Mouse (Mus musculus) MEL (cell line): Measurements from ENCODE around the gene Saa3.

Source experiments
- CTCF ChIP-seq, 3 experiments: IDR thresholded peaks in 2 of 3; conservative IDR thresholded peaks in 1 of 3; 2 replicates each; pipeline ENCODE4 v1.5.1; 2011 to 2012; ENCODE audit warnings: low read length in 3 of 3, low read depth in 2 of 3, mild to moderate bottlenecking in 2 of 3, improper control_type of control experiment in 1 of 3, inconsistent platforms in 1 of 3, mixed read lengths in 1 of 3, moderate library complexity in 1 of 3; ENCODE audit not compliant: control insufficient read depth in 1 of 3, insufficient read depth in 1 of 3, poor library complexity in 1 of 3, severe bottlenecking in 1 of 3
- EP300 ChIP-seq, 2 experiments: IDR thresholded peaks; 2 replicates each; pipeline ENCODE4 v1.6.1; 2011; ENCODE audit warnings: improper control_type of control experiment in 2 of 2, low read length in 2 of 2, low read depth in 1 of 2, mild to moderate bottlenecking in 1 of 2
- POLR2A ChIP-seq, 2 experiments: IDR thresholded peaks; 2 replicates each; pipeline ENCODE4 v1.6.1; 2011 to 2012; ENCODE audit warnings: low read length in 2 of 2, mild to moderate bottlenecking in 2 of 2, control low read depth in 1 of 2, improper control_type of control experiment in 1 of 2, low read depth in 1 of 2, moderate library complexity in 1 of 2; ENCODE audit not compliant: control insufficient read depth in 1 of 2, insufficient read depth in 1 of 2, poor library complexity in 1 of 2

DNA sequence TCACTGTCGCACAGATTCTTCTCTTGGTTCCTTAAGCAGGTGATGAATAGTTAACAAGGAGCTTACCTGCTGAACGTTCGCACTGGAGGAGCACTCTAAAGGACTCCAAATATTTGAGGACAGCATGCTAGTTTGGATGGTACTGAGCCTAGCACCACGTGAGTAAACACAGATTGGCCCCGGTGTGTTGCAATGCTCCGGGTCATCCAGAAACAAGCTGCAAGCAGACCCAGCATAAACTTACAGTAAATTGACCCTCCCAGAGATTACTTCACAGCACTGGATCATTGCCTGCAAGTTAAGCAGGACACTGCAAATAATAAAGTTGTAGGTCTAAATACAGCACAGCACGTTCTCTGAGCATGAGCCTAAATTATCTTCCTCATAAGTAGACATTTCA, 4.0 kb upstream of the Saa3 start:
- TF ChIP-seq EP300 (IDR thresholded peaks at IDR 0.05; ENCODE audit: low read depth in 1 of 2, low read length in 2 of 2) (no peak), POLR2A (IDR thresholded peaks at IDR 0.05; ENCODE audit: control insufficient read depth in 1 of 2, insufficient read depth in 1 of 2, low read depth in 1 of 2, low read length in 2 of 2, poor library complexity in 1 of 2) (no peak), CTCF (IDR thresholded peaks at IDR 0.05 in 2 of 3, conservative IDR thresholded peaks at IDR 0.05 in 1 of 3; ENCODE audit: control insufficient read depth in 1 of 3, insufficient read depth in 1 of 3, low read depth in 2 of 3, low read length in 3 of 3, poor library complexity in 1 of 3, severe bottlenecking in 1 of 3) (no peak)
